Mouse (Mus musculus) lung, postnatal 10 days (tissue): Measurements from ENCODE around the gene Dnajc24.

Source experiments
- DNase-seq: peaks from one replicate; pipeline ENCODE4 v3.0.0; 2021

The Dnajc24 gene

GRCm38 (mm10) chr2:106002835-106003739, at the start of gene Dnajc24:
TSS of gene Dnajc24 (minus strand) at chr2:106003549.
- peak; percentile 93 for DNase-seq

- no peak for DNase-seq
These were observed 43.3 kb upstream of the Dnajc24 start for GRCm38 (mm10) chr2:106046686-106047085.

GRCm38 (mm10) chr2:106042495-106042894, 39.1 kb upstream of the Dnajc24 start:
- no peak for DNase-seq

GRCm38 (mm10) chr2:106041961-106042360, 38.6 kb upstream of the Dnajc24 start:
- no peak for DNase-seq

GRCm38 (mm10) chr2:106038286-106038685, 34.9 kb upstream of the Dnajc24 start:
- no peak for DNase-seq

- no peak for DNase-seq
These were observed 21.5 kb upstream of the Dnajc24 start for GRCm38 (mm10) chr2:106024895-106025294.

GRCm38 (mm10) chr2:106008415-106008814, 5.1 kb upstream of the Dnajc24 start:
- DNase-seq, result no peak

GRCm38 (mm10) chr2:105987999-105988398, 15.3 kb downstream of the Dnajc24 start:
- no peak for DNase-seq

- no peak for DNase-seq
These were observed 16.2 kb downstream of the Dnajc24 start for GRCm38 (mm10) chr2:105987131-105987530.

- DNase-seq, result no peak
These were observed 18.1 kb downstream of the Dnajc24 start for GRCm38 (mm10) chr2:105985206-105985605.

GRCm38 (mm10) chr2:105978065-105978464, 25.3 kb downstream of the Dnajc24 start:
- no peak for DNase-seq

- DNase-seq, result no peak
These were observed 29.4 kb downstream of the Dnajc24 start for GRCm38 (mm10) chr2:105973941-105974340.

GRCm38 (mm10) chr2:105963447-105963846, 39.9 kb downstream of the Dnajc24 start:
- DNase-seq, result no peak

GRCm38 (mm10) chr2:105953862-105954261, 49.5 kb downstream of the Dnajc24 start:
- no peak for DNase-seq

GRCm38 (mm10) chr2:105951350-105951940, 51.9 kb downstream of the Dnajc24 start:
- no peak for DNase-seq

GRCm38 (mm10) chr2:105950131-105950530, 53.2 kb downstream of the Dnajc24 start:
- no peak for DNase-seq

- DNase-seq, result no peak
These were observed 85.6 kb downstream of the Dnajc24 start for GRCm38 (mm10) chr2:105917623-105918346.
